Mouse (Mus musculus): Measurements from ENCODE around the gene Mknk2.

Mknk2 gene

DNA sequence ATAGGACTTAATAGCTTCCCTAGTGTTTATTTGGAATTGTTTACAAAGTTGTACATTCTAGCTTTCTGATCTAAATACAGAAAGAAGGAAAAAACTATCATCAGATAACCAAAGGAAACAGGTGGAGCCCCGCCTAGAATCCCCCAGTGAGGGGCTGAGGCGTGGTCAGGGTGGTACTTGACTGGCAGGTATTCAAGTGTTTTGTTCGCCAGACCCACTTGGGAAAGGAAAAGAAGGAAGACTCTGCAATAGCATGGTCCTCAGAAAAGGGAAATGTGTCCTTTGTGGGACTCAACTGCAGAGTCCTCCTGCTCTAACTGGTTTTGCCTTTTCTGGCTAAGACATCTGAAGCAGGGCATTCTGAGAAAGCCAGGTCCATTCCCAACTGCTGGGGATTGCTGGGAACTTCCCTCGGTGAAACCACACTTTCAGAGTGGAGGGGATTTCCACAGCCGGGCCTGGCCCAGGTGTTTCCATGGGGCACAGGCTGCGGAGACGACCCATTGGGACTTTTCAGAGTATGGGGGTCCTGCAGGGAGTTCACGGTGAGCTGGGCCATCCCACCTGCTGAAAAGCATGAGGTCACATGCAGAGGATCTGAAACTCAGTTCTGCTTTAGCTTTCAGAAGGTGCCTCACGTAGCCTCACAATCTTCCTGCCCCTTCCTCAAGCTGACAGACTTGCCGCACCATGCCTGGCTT, 18.0 kb upstream of the Mknk2 start:
- Histone ChIP-seq H3K9me3 (ENCODE audit: low read length) (no peaks in the 10 kb centered on the region), H3K27me3 (ENCODE audit: insufficient read depth, low read length) (no peaks in the 10 kb centered on the region), H3K4me1 (replicated peaks; ENCODE audit: low read depth, low read length) (peaks cover 89% of the 10 kb centered on the region), H3K36me3 (ENCODE audit: insufficient read depth, low read length) (peaks cover 56% of the 10 kb centered on the region), H3K4me3 (replicated peaks; ENCODE audit: low read length) (peak overlapping the region; percentile 24; the same call in 1 of the 2 replicates)
- TF ChIP-seq CTCF (conservative IDR thresholded peaks at IDR 0.05; ENCODE audit: low read length) (no peak), POU5F1 (IDR thresholded peaks at IDR 0.05; ENCODE audit: borderline replicate concordance, low read length) (no peak), NANOG (IDR thresholded peaks at IDR 0.05; ENCODE audit: borderline replicate concordance, low read length) (no peak)

- H3K27me3 ChIP-seq (ENCODE audit: insufficient read depth, low read length), result no peaks in the 10 kb centered on the region
- no peak for TF ChIP-seq POU5F1 (IDR thresholded peaks at IDR 0.05; ENCODE audit: borderline replicate concordance, low read length)
- TF ChIP-seq NANOG (IDR thresholded peaks at IDR 0.05; ENCODE audit: borderline replicate concordance, low read length), result no peak
- no peak for TF ChIP-seq CTCF (conservative IDR thresholded peaks at IDR 0.05; ENCODE audit: low read length)
- peaks cover 89% of the 10 kb centered on the region for H3K4me1 ChIP-seq (replicated peaks; ENCODE audit: low read depth, low read length)
- H3K4me3 ChIP-seq (replicated peaks; ENCODE audit: low read length), result peak overlapping the region; percentile 5; the same call in 1 of the 2 replicates
- peaks cover 64% of the 10 kb centered on the region for H3K36me3 ChIP-seq (ENCODE audit: insufficient read depth, low read length)
- H3K9me3 ChIP-seq (ENCODE audit: low read length), result no peaks in the 10 kb centered on the region
These were observed 17.3 kb upstream of the Mknk2 start for GRCm38 (mm10) chr10:80695186-80695585.

- H3K4me1 ChIP-seq (replicated peaks; ENCODE audit: low read depth, low read length), result peaks cover 83% of the 10 kb centered on the region
- peaks cover 72% of the 10 kb centered on the region for H3K36me3 ChIP-seq (ENCODE audit: insufficient read depth, low read length)
- H3K4me3 ChIP-seq (replicated peaks; ENCODE audit: low read length), result no peak overlapping the region
- TF ChIP-seq POU5F1 (IDR thresholded peaks at IDR 0.05; ENCODE audit: borderline replicate concordance, low read length) (no peak), CTCF (conservative IDR thresholded peaks at IDR 0.05; ENCODE audit: low read length) (no peak), NANOG (IDR thresholded peaks at IDR 0.05; ENCODE audit: borderline replicate concordance, low read length) (no peak)
- no peaks in the 10 kb centered on the region for H3K27me3 ChIP-seq (ENCODE audit: insufficient read depth, low read length)
- no peaks in the 10 kb centered on the region for H3K9me3 ChIP-seq (ENCODE audit: low read length)
These were observed 16.4 kb upstream of the Mknk2 start for GRCm38 (mm10) chr10:80694159-80694938.

- H3K9me3 ChIP-seq (ENCODE audit: low read length), result no peaks in the 10 kb centered on the region
- peaks cover 80% of the 10 kb centered on the region for H3K4me1 ChIP-seq (replicated peaks; ENCODE audit: low read depth, low read length)
- no peak overlapping the region for H3K4me3 ChIP-seq (replicated peaks; ENCODE audit: low read length)
- TF ChIP-seq NANOG (IDR thresholded peaks at IDR 0.05; ENCODE audit: borderline replicate concordance, low read length) (no peak), POU5F1 (IDR thresholded peaks at IDR 0.05; ENCODE audit: borderline replicate concordance, low read length) (no peak), CTCF (conservative IDR thresholded peaks at IDR 0.05; ENCODE audit: low read length) (no peak)
- H3K27me3 ChIP-seq (ENCODE audit: insufficient read depth, low read length), result no peaks in the 10 kb centered on the region
- peaks cover 72% of the 10 kb centered on the region for H3K36me3 ChIP-seq (ENCODE audit: insufficient read depth, low read length)
These were observed 15.6 kb upstream of the Mknk2 start for GRCm38 (mm10) chr10:80693401-80694045.

GRCm38 (mm10) chr10:80692249-80693165, 14.6 kb upstream of the Mknk2 start:
- TF ChIP-seq POU5F1 (IDR thresholded peaks at IDR 0.05; ENCODE audit: borderline replicate concordance, low read length) (no peak), CTCF (conservative IDR thresholded peaks at IDR 0.05; ENCODE audit: low read length) (no peak)
- Histone ChIP-seq H3K36me3 (ENCODE audit: insufficient read depth, low read length) (peaks cover 66% of the 10 kb centered on the region), H3K27me3 (ENCODE audit: insufficient read depth, low read length) (no peaks in the 10 kb centered on the region), H3K4me3 (replicated peaks; ENCODE audit: low read length) (no peak overlapping the region), H3K4me1 (replicated peaks; ENCODE audit: low read depth, low read length) (peaks cover 70% of the 10 kb centered on the region), H3K9me3 (ENCODE audit: low read length) (no peaks in the 10 kb centered on the region)

- Histone ChIP-seq H3K4me1 (replicated peaks; ENCODE audit: low read depth, low read length) (peaks cover 36% of the 10 kb centered on the region), H3K36me3 (ENCODE audit: insufficient read depth, low read length) (peaks cover 78% of the 10 kb centered on the region), H3K4me3 (replicated peaks; ENCODE audit: low read length) (no peak overlapping the region), H3K27me3 (ENCODE audit: insufficient read depth, low read length) (no peaks in the 10 kb centered on the region), H3K9me3 (ENCODE audit: low read length) (no peaks in the 10 kb centered on the region)
- TF ChIP-seq NANOG (IDR thresholded peaks at IDR 0.05; ENCODE audit: borderline replicate concordance, low read length) (no peak), CTCF (conservative IDR thresholded peaks at IDR 0.05; ENCODE audit: low read length) (peak; percentile 52)
These were observed 9.9 kb upstream of the Mknk2 start for GRCm38 (mm10) chr10:80687850-80688249.

GRCm38 (mm10) chr10:80686617-80687016, 8.7 kb upstream of the Mknk2 start:
- H3K36me3 ChIP-seq (ENCODE audit: insufficient read depth, low read length), result peaks cover 70% of the 10 kb centered on the region
- H3K4me1 ChIP-seq (replicated peaks; ENCODE audit: low read depth, low read length), result peaks cover 24% of the 10 kb centered on the region
- no peaks in the 10 kb centered on the region for H3K27me3 ChIP-seq (ENCODE audit: insufficient read depth, low read length)

More at GRCm38 (mm10) chr10:80686617-80687016, 8.7 kb upstream of the Mknk2 start:
- TF ChIP-seq NANOG (IDR thresholded peaks at IDR 0.05; ENCODE audit: borderline replicate concordance, low read length) (no peak), POU5F1 (IDR thresholded peaks at IDR 0.05; ENCODE audit: borderline replicate concordance, low read length) (no peak), CTCF (conservative IDR thresholded peaks at IDR 0.05; ENCODE audit: low read length) (no peak)
- H3K9me3 ChIP-seq (ENCODE audit: low read length), result no peaks in the 10 kb centered on the region
- no peak overlapping the region for H3K4me3 ChIP-seq (replicated peaks; ENCODE audit: low read length)
